Mouse (Mus musculus): Measurements from ENCODE around the gene Magt1. TPM values are rescaled to one million over a fixed set of nuclear protein-coding genes. Genes with fewer than 3 reads are reported as not detected.

Magt1 gene
- polyA plus RNA-seq (2015; fragmentation: Nextera tagmentation; extraction: Ambion mirVana) = 27.8 and 39.2 TPM in 2 replicates

DNA sequence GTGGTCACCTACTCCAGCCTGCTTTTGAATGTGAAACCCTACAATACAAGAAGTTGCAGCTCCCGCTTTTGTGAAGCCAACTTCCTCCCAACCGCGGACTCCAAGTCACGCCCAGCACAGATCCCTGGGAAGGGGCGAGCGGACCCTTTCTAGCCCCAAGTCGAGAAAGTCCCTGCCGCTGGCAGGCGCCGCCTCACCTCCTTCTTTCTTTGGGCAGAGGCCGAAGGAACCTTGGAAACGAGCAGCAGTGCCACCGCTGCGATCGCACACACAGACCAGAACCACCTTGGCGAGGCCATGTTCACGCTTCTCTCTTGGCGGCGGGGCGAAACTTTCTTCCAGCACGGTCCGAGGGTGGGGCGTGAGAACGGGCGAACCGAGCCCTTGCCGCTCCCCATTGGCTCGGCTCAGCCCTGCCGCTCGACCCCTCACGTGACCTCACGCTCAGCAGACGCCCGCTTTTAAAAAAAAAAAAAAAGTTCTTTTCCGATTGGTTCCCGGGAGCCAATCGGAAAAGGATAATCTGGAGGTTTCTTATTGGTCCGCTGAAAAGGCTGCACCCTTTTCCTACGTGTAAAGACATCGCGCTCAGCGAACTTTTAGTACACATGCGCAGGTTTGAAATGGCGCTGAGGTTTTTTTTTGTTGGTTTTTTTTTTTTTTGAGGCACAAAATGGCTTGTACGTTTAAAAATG is at the start of gene Magt1:
Gene Magt1, minus strand, starts transcription at position 442 of the 695 bp plus-strand sequence.
- Histone ChIP-seq H3K27me3 (replicated peaks; ENCODE audit: insufficient read depth, low read length) (no peaks in the 10 kb centered on the region), H3K9me3 (ENCODE audit: low read length) (no peaks in the 10 kb centered on the region), H3K4me1 (ENCODE audit: insufficient read depth, low read depth, low read length) (no peaks in the 10 kb centered on the region), H3K4me2 (replicated peaks; ENCODE audit: low read depth, low read length) (peak within 1 kb of the TSS; percentile 48), H3K9ac (replicated peaks; ENCODE audit: low read depth) (peak within 1 kb of the TSS; percentile 51), H3K4me3 (ENCODE audit: low read depth, low read length) (peak within 1 kb of the TSS; percentile 59), H3K36me3 (ENCODE audit: insufficient read depth, low read length) (no peaks in the 10 kb centered on the region), H3K27ac (ENCODE audit: low read length) (peak within 1 kb of the TSS; percentile 88)
- peak; percentile 97 for ATAC-seq
- TF ChIP-seq EP300 (IDR thresholded peaks at IDR 0.05) (no peak), CTCF (IDR thresholded peaks at IDR 0.05) (no peak)
- 13% methylated on average over 43 of the region's 45 CpGs for WGBS
- DNase-seq (ENCODE audit: low spot score) = peak; percentile 96

GRCm38 (mm10) chrX:106048191-106048590 is 36.5 kb upstream of the Magt1 start:
- Histone ChIP-seq H3K27me3 (replicated peaks; ENCODE audit: insufficient read depth, low read length) (no peaks in the 10 kb centered on the region), H3K4me2 (replicated peaks; ENCODE audit: low read depth, low read length) (no peak overlapping the region), H3K27ac (ENCODE audit: low read length) (no peak overlapping the region), H3K4me1 (ENCODE audit: insufficient read depth, low read depth, low read length) (no peaks in the 10 kb centered on the region; the same call in 1 of the 2 replicates), H3K9me3 (ENCODE audit: low read length) (no peaks in the 10 kb centered on the region), H3K9ac (replicated peaks; ENCODE audit: low read depth) (no peak overlapping the region), H3K4me3 (ENCODE audit: low read depth, low read length) (no peak overlapping the region), H3K36me3 (ENCODE audit: insufficient read depth, low read length) (no peaks in the 10 kb centered on the region)
- no peak for TF ChIP-seq CTCF (IDR thresholded peaks at IDR 0.05)
- TF ChIP-seq EP300 (IDR thresholded peaks at IDR 0.05) = no peak
- DNase-seq (ENCODE audit: low spot score) (no peak), ATAC-seq (peak; percentile 20; the same call in 1 of the 2 replicates)
- WGBS = 29% methylated on average over 1 of the region's 1 CpGs

GRCm38 (mm10) chrX:106045928-106046327 is 34.2 kb upstream of the Magt1 start:
- Histone ChIP-seq H3K4me3 (ENCODE audit: low read depth, low read length) (no peak overlapping the region), H3K27ac (ENCODE audit: low read length) (peak overlapping the region; percentile 59), H3K27me3 (replicated peaks; ENCODE audit: insufficient read depth, low read length) (no peaks in the 10 kb centered on the region), H3K36me3 (ENCODE audit: insufficient read depth, low read length) (no peaks in the 10 kb centered on the region), H3K9ac (replicated peaks; ENCODE audit: low read depth) (no peak overlapping the region), H3K4me1 (ENCODE audit: insufficient read depth, low read depth, low read length) (no peaks in the 10 kb centered on the region; the same call in 1 of the 2 replicates), H3K9me3 (ENCODE audit: low read length) (no peaks in the 10 kb centered on the region), H3K4me2 (replicated peaks; ENCODE audit: low read depth, low read length) (peak overlapping the region; percentile 5; the same call in 1 of the 2 replicates)
- peak; percentile 8; the same call in 1 of the 2 replicates for ATAC-seq
- TF ChIP-seq CTCF (IDR thresholded peaks at IDR 0.05) (no peak), EP300 (IDR thresholded peaks at IDR 0.05) (no peak)
- 34% methylated on average over 9 of the region's 9 CpGs for WGBS
- DNase-seq (ENCODE audit: low spot score) = no peak

- no peaks in the 10 kb centered on the region; the same call in 1 of the 2 replicates for H3K4me1 ChIP-seq (ENCODE audit: insufficient read depth, low read depth, low read length)
- no peak for TF ChIP-seq CTCF (IDR thresholded peaks at IDR 0.05)
- peak; percentile 76 for TF ChIP-seq EP300 (IDR thresholded peaks at IDR 0.05)
- 26% methylated on average over 2 of the region's 2 CpGs for WGBS
- no peaks in the 10 kb centered on the region for H3K27me3 ChIP-seq (replicated peaks; ENCODE audit: insufficient read depth, low read length)
- H3K36me3 ChIP-seq (ENCODE audit: insufficient read depth, low read length) = no peaks in the 10 kb centered on the region
- H3K4me3 ChIP-seq (ENCODE audit: low read depth, low read length) = no peak overlapping the region
- peak; percentile 45 for DNase-seq (ENCODE audit: low spot score)
- H3K9ac ChIP-seq (replicated peaks; ENCODE audit: low read depth) = no peak overlapping the region
- no peak overlapping the region for H3K4me2 ChIP-seq (replicated peaks; ENCODE audit: low read depth, low read length)
- no peaks in the 10 kb centered on the region for H3K9me3 ChIP-seq (ENCODE audit: low read length)
- H3K27ac ChIP-seq (ENCODE audit: low read length) = peak overlapping the region; percentile 59; the same call in 1 of the 2 replicates
- ATAC-seq = peak; percentile 78
Measured at GRCm38 (mm10) chrX:106045455-106045854, 33.7 kb upstream of the Magt1 start.

- H3K4me1 ChIP-seq (ENCODE audit: insufficient read depth, low read depth, low read length) = no peaks in the 10 kb centered on the region; the same call in 1 of the 2 replicates
- peak overlapping the region; percentile 62; the same call in 1 of the 2 replicates for H3K27ac ChIP-seq (ENCODE audit: low read length)
Measured at GRCm38 (mm10) chrX:106043863-106044617, 32.3 kb upstream of the Magt1 start.

DNA sequence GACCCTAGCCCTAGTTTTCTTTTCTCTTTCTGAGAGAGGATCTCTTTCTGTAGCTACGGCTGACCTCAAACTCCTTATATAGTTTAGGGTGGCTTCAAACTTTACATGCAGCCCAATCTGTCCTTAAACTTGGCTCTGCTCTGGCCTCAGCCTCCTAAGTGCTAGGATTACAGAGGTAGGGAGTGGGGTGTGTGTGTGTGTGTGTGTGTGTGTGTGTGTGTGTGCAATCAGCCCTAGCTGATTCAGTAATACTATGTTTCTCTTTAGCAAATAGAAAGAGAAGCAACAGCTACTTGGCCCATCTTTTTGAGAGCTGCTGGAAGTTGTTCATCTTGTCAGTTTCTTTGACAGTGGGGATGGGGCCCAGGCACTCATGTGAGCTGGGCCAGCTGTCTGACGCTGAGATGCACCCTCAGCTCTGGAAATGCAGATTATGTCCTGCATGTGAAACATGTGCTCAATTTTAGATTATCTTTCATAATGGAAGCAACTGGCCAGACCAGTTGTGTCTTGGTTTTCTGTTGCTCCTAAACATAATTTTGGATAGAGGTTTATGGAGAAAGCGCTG is 25.6 kb upstream of the Magt1 start:
- no peaks in the 10 kb centered on the region; the same call in 1 of the 2 replicates for H3K4me1 ChIP-seq (ENCODE audit: insufficient read depth, low read depth, low read length)
- H3K9ac ChIP-seq (replicated peaks; ENCODE audit: low read depth) = no peak overlapping the region
- H3K4me2 ChIP-seq (replicated peaks; ENCODE audit: low read depth, low read length) = no peak overlapping the region
- H3K27me3 ChIP-seq (replicated peaks; ENCODE audit: insufficient read depth, low read length) = no peaks in the 10 kb centered on the region
- no peaks in the 10 kb centered on the region for H3K9me3 ChIP-seq (ENCODE audit: low read length)
- DNase-seq (ENCODE audit: low spot score) = no peak
- peak; percentile 54 for ATAC-seq
- H3K36me3 ChIP-seq (ENCODE audit: insufficient read depth, low read length) = no peaks in the 10 kb centered on the region
- 71% methylated on average over 3 of the region's 3 CpGs for WGBS
- TF ChIP-seq CTCF (IDR thresholded peaks at IDR 0.05) (no peak), EP300 (IDR thresholded peaks at IDR 0.05) (no peak)
- no peak overlapping the region for H3K27ac ChIP-seq (ENCODE audit: low read length)
- H3K4me3 ChIP-seq (ENCODE audit: low read depth, low read length) = no peak overlapping the region

More at GRCm38 (mm10) chrX:106043863-106044617, 32.3 kb upstream of the Magt1 start:
- no peaks in the 10 kb centered on the region for H3K9me3 ChIP-seq (ENCODE audit: low read length)
- H3K4me2 ChIP-seq (replicated peaks; ENCODE audit: low read depth, low read length) = 0 out of 2 replicates have a peak overlapping the region, but pooled peaks have one; percentile 17
- H3K27me3 ChIP-seq (replicated peaks; ENCODE audit: insufficient read depth, low read length) = no peaks in the 10 kb centered on the region
- no peak for TF ChIP-seq CTCF (IDR thresholded peaks at IDR 0.05)
- TF ChIP-seq EP300 (IDR thresholded peaks at IDR 0.05) = peak; percentile 84
- DNase-seq (ENCODE audit: low spot score) (peak; percentile 69), ATAC-seq (peak; percentile 72)
- no peaks in the 10 kb centered on the region for H3K36me3 ChIP-seq (ENCODE audit: insufficient read depth, low read length)
- H3K9ac ChIP-seq (replicated peaks; ENCODE audit: low read depth) = no peak overlapping the region
- no peak overlapping the region for H3K4me3 ChIP-seq (ENCODE audit: low read depth, low read length)
- whole genome bisulfite sequencing = 24% methylated on average over 8 of the region's 8 CpGs
